Mouse (Mus musculus): ENCODE data around the gene Trim7.
"Not testable (repeated sequence)": the region's sequence is repeated elsewhere in the genome, so short reads cannot be mapped to it uniquely, and the experiment has no call there.

The Trim7 gene

GRCm38 (mm10) chr11:48801831-48802772, 23.8 kb upstream of the Trim7 start:
- no peak for DNase-seq (ENCODE audit: low read depth, low spot score)

- no peak for DNase-seq (ENCODE audit: low read depth, low spot score)
Observed at GRCm38 (mm10) chr11:48803988-48804387, 22.0 kb upstream of the Trim7 start.

- DNase-seq (ENCODE audit: low read depth, low spot score): no peak
Observed at GRCm38 (mm10) chr11:48804922-48805321, 21.0 kb upstream of the Trim7 start.

- no peak for DNase-seq (ENCODE audit: low read depth, low spot score)
Observed at GRCm38 (mm10) chr11:48806856-48807562, 18.9 kb upstream of the Trim7 start.

- no peak for DNase-seq (ENCODE audit: low read depth, low spot score)
Observed at GRCm38 (mm10) chr11:48807563-48808303, 18.2 kb upstream of the Trim7 start.

- DNase-seq (ENCODE audit: low read depth, low spot score): no peak
Observed at GRCm38 (mm10) chr11:48808304-48808646, 17.7 kb upstream of the Trim7 start.

- no peak for DNase-seq (ENCODE audit: low read depth, low spot score)
Observed at GRCm38 (mm10) chr11:48808737-48809433, 17.1 kb upstream of the Trim7 start.

- DNase-seq (ENCODE audit: low read depth, low spot score): no peak
Observed at GRCm38 (mm10) chr11:48809434-48809830, 16.5 kb upstream of the Trim7 start.

- DNase-seq (ENCODE audit: low read depth, low spot score): no peak
Observed at GRCm38 (mm10) chr11:48810142-48810541, 15.8 kb upstream of the Trim7 start.

GRCm38 (mm10) chr11:48813782-48814181, 12.2 kb upstream of the Trim7 start:
- no peak for DNase-seq (ENCODE audit: low read depth, low spot score)

- DNase-seq (ENCODE audit: low read depth, low spot score): no peak
Observed at GRCm38 (mm10) chr11:48815851-48816250, 10.1 kb upstream of the Trim7 start.

- DNase-seq (ENCODE audit: low read depth, low spot score): peak; percentile 29
Observed at GRCm38 (mm10) chr11:48816281-48816781, 9.6 kb upstream of the Trim7 start.

GRCm38 (mm10) chr11:48816800-48817665, 8.9 kb upstream of the Trim7 start, which contains the start of gene Trim41:
Trim41 (minus strand) TSS chr11:48817353.
- peak; percentile 100 for DNase-seq (ENCODE audit: low read depth, low spot score)

GRCm38 (mm10) chr11:48817794-48818193, 8.1 kb upstream of the Trim7 start:
- DNase-seq (ENCODE audit: low read depth, low spot score): no peak

GRCm38 (mm10) chr11:48818346-48818745, 7.6 kb upstream of the Trim7 start:
- DNase-seq (ENCODE audit: low read depth, low spot score): peak; percentile 96

- no peak for DNase-seq (ENCODE audit: low read depth, low spot score)
Observed at GRCm38 (mm10) chr11:48819614-48820307, 6.2 kb upstream of the Trim7 start.

GRCm38 (mm10) chr11:48820308-48820674, 5.6 kb upstream of the Trim7 start:
- DNase-seq (ENCODE audit: low read depth, low spot score): peak; percentile 48

GRCm38 (mm10) chr11:48821299-48821698, 4.6 kb upstream of the Trim7 start:
- DNase-seq (ENCODE audit: low read depth, low spot score): not testable (repeated sequence)

GRCm38 (mm10) chr11:48822768-48823512, 3.0 kb upstream of the Trim7 start:
- DNase-seq (ENCODE audit: low read depth, low spot score): no peak
